Mouse (Mus musculus): ENCODE results near the gene Kif24. TPM values are rescaled to one million over a fixed set of nuclear protein-coding genes. Genes with fewer than 3 reads are reported as not detected.

Kif24 gene
- polyA plus RNA-seq, 1 experiment = 1.6 TPM

- 75% methylated on average over 1 of the region's 1 CpGs for WGBS
- no peak for DNase-seq (ENCODE audit: low read depth in 1 of 2, low spot score in 2 of 2)
- Histone ChIP-seq H3K4me3 (ENCODE audit: extremely low read depth, insufficient read depth, insufficient read length) (no peak overlapping the region), H3K27ac (ENCODE audit: insufficient read depth, low read length) (no peak overlapping the region), H3K4me1 (ENCODE audit: control insufficient read depth, insufficient read depth, insufficient read length) (peaks cover 2% of the 10 kb centered on the region), H3K36me3 (ENCODE audit: control insufficient read depth, insufficient read depth, low read length) (peaks cover 1% of the 10 kb centered on the region; the same call in 1 of the 2 replicates), H3K27me3 (ENCODE audit: control insufficient read depth, insufficient read depth, low read length) (no peaks in the 10 kb centered on the region)
- TF ChIP-seq POLR2A (IDR thresholded peaks at IDR 0.05; ENCODE audit: low read depth, low read length) (no peak), CTCF (IDR thresholded peaks at IDR 0.05; ENCODE audit: extremely low read depth, insufficient read depth, insufficient read length, insufficient replicate concordance) (no peak)
Observed at GRCm38 (mm10) chr4:41353265-41353664, 111.4 kb downstream of the Kif24 start.

- H3K27me3 ChIP-seq (ENCODE audit: control insufficient read depth, insufficient read depth, low read length) = no peaks in the 10 kb centered on the region
- TF ChIP-seq POLR2A (IDR thresholded peaks at IDR 0.05; ENCODE audit: low read depth, low read length) (no peak), CTCF (IDR thresholded peaks at IDR 0.05; ENCODE audit: extremely low read depth, insufficient read depth, insufficient read length, insufficient replicate concordance) (no peak)
- 89% methylated on average over 4 of the region's 4 CpGs for WGBS
- H3K4me3 ChIP-seq (ENCODE audit: extremely low read depth, insufficient read depth, insufficient read length) = no peak overlapping the region
- H3K27ac ChIP-seq (ENCODE audit: insufficient read depth, low read length) = no peak overlapping the region
- peaks cover 2% of the 10 kb centered on the region for H3K4me1 ChIP-seq (ENCODE audit: control insufficient read depth, insufficient read depth, insufficient read length)
- no peak for DNase-seq (ENCODE audit: low read depth in 1 of 2, low spot score in 2 of 2)
- H3K36me3 ChIP-seq (ENCODE audit: control insufficient read depth, insufficient read depth, low read length) = peaks cover 1% of the 10 kb centered on the region; the same call in 1 of the 2 replicates
Observed at GRCm38 (mm10) chr4:41352758-41353157, 111.9 kb downstream of the Kif24 start.

GRCm38 (mm10) chr4:41349199-41349591, 115.5 kb downstream of the Kif24 start:
- peak in 1 of 2 experiments; percentile 35 for DNase-seq (ENCODE audit: low read depth in 1 of 2, low spot score in 2 of 2)
- H3K36me3 ChIP-seq (ENCODE audit: control insufficient read depth, insufficient read depth, low read length) = no peaks in the 10 kb centered on the region
- TF ChIP-seq POLR2A (IDR thresholded peaks at IDR 0.05; ENCODE audit: low read depth, low read length) (no peak), CTCF (IDR thresholded peaks at IDR 0.05; ENCODE audit: extremely low read depth, insufficient read depth, insufficient read length, insufficient replicate concordance) (no peak)
- under 1% methylated on average over 27 of the region's 28 CpGs for WGBS
- H3K4me1 ChIP-seq (ENCODE audit: control insufficient read depth, insufficient read depth, insufficient read length) = peaks cover 2% of the 10 kb centered on the region
- peak overlapping the region; percentile 75 for H3K27ac ChIP-seq (ENCODE audit: insufficient read depth, low read length)
- peak overlapping the region; percentile 97 for H3K4me3 ChIP-seq (ENCODE audit: extremely low read depth, insufficient read depth, insufficient read length)
- H3K27me3 ChIP-seq (ENCODE audit: control insufficient read depth, insufficient read depth, low read length) = no peaks in the 10 kb centered on the region

- H3K27ac ChIP-seq (ENCODE audit: insufficient read depth, low read length) = peak within 1 kb of the TSS; percentile 80
- under 1% methylated on average over 31 of the region's 31 CpGs for WGBS
- peak; percentile 81 to 83 for DNase-seq (ENCODE audit: low read depth in 1 of 2, low spot score in 2 of 2)
Observed at GRCm38 (mm10) chr4:41348584-41349198, 116.0 kb downstream of the Kif24 start, which contains the start of gene Ubap1. Gene Ubap1, plus strand, starts transcription at chr4:41348996.

GRCm38 (mm10) chr4:41347839-41348238, 116.8 kb downstream of the Kif24 start:
- DNase-seq (ENCODE audit: low read depth in 1 of 2, low spot score in 2 of 2) = no peak
- no peaks in the 10 kb centered on the region for H3K36me3 ChIP-seq (ENCODE audit: control insufficient read depth, insufficient read depth, low read length)
- H3K4me3 ChIP-seq (ENCODE audit: extremely low read depth, insufficient read depth, insufficient read length) = peak overlapping the region; percentile 40
- H3K27me3 ChIP-seq (ENCODE audit: control insufficient read depth, insufficient read depth, low read length) = no peaks in the 10 kb centered on the region
- WGBS = 21% methylated on average over 5 of the region's 5 CpGs
- TF ChIP-seq POLR2A (IDR thresholded peaks at IDR 0.05; ENCODE audit: low read depth, low read length) (no peak), CTCF (IDR thresholded peaks at IDR 0.05; ENCODE audit: extremely low read depth, insufficient read depth, insufficient read length, insufficient replicate concordance) (no peak)
- peak overlapping the region; percentile 33; the same call in 1 of the 2 replicates for H3K27ac ChIP-seq (ENCODE audit: insufficient read depth, low read length)
- H3K4me1 ChIP-seq (ENCODE audit: control insufficient read depth, insufficient read depth, insufficient read length) = peaks cover 2% of the 10 kb centered on the region

More at GRCm38 (mm10) chr4:41348584-41349198, 116.0 kb downstream of the Kif24 start, which contains the start of gene Ubap1:
- TF ChIP-seq CTCF (IDR thresholded peaks at IDR 0.05; ENCODE audit: extremely low read depth, insufficient read depth, insufficient read length, insufficient replicate concordance) (no peak), POLR2A (IDR thresholded peaks at IDR 0.05; ENCODE audit: low read depth, low read length) (peak; percentile 86)
- H3K27me3 ChIP-seq (ENCODE audit: control insufficient read depth, insufficient read depth, low read length) = no peaks in the 10 kb centered on the region
- peaks cover 2% of the 10 kb centered on the region for H3K4me1 ChIP-seq (ENCODE audit: control insufficient read depth, insufficient read depth, insufficient read length)
- peak within 1 kb of the TSS; percentile 97 for H3K4me3 ChIP-seq (ENCODE audit: extremely low read depth, insufficient read depth, insufficient read length)
- H3K36me3 ChIP-seq (ENCODE audit: control insufficient read depth, insufficient read depth, low read length) = no peaks in the 10 kb centered on the region

- 59% methylated on average over 2 of the region's 2 CpGs for WGBS
- no peak for DNase-seq (ENCODE audit: low read depth in 1 of 2, low spot score in 2 of 2)
- TF ChIP-seq POLR2A (IDR thresholded peaks at IDR 0.05; ENCODE audit: low read depth, low read length) (no peak), CTCF (IDR thresholded peaks at IDR 0.05; ENCODE audit: extremely low read depth, insufficient read depth, insufficient read length, insufficient replicate concordance) (no peak)
Observed at GRCm38 (mm10) chr4:41346011-41346410, 118.7 kb downstream of the Kif24 start.

More at GRCm38 (mm10) chr4:41346011-41346410, 118.7 kb downstream of the Kif24 start:
- H3K36me3 ChIP-seq (ENCODE audit: control insufficient read depth, insufficient read depth, low read length) = no peaks in the 10 kb centered on the region
- no peak overlapping the region for H3K4me3 ChIP-seq (ENCODE audit: extremely low read depth, insufficient read depth, insufficient read length)
- no peaks in the 10 kb centered on the region for H3K27me3 ChIP-seq (ENCODE audit: control insufficient read depth, insufficient read depth, low read length)
- no peak overlapping the region for H3K27ac ChIP-seq (ENCODE audit: insufficient read depth, low read length)
- H3K4me1 ChIP-seq (ENCODE audit: control insufficient read depth, insufficient read depth, insufficient read length) = peaks cover 2% of the 10 kb centered on the region

All from spleen, adult 2 months (tissue).